Mouse (Mus musculus) heart, postnatal 0 days (tissue): ENCODE measurements around the gene Nelfe. TPM values are rescaled to one million over a fixed set of nuclear protein-coding genes. Genes with fewer than 3 reads are reported as not detected.
"Not testable (repeated sequence)": the region's sequence is repeated elsewhere in the genome, so short reads cannot be mapped to it uniquely, and the experiment has no call there.

Experiments used
- ATAC-seq: fragments of 200-750 bp; cut with Nextera tagmentation; 2 replicates; pipeline ENCODE4 v1.8.0; 2017; ENCODE audit warnings: low read depth, moderate number of reproducible peaks, moderate library complexity; ENCODE audit not compliant: insufficient read depth
- DNase-seq: peaks from one replicate; pipeline ENCODE4 v3.0.0-alpha.2; 2016; ENCODE audit warnings: low spot score
- H3K27ac ChIP-seq: fragments of 300-500 bp; sonication (generic); 2 replicates; pipeline ENCODE4 v1.5.1; 2014; ENCODE audit warnings: low read depth, mild to moderate bottlenecking
- H3K27me3 ChIP-seq: fragments of 300-500 bp; sonication (generic); 2 replicates; pipeline ENCODE4 v1.6.1; 2014; ENCODE audit warnings: low read length, mixed read lengths; ENCODE audit not compliant: control insufficient read depth, insufficient read depth
- H3K36me3 ChIP-seq: fragments of 300-500 bp; sonication (generic); replicated peaks from 2 replicates; pipeline ENCODE4 v1.6.1; 2014; ENCODE audit warnings: low read length, mixed read lengths; ENCODE audit not compliant: control insufficient read depth, insufficient read depth
- H3K4me1 ChIP-seq: fragments of 300-500 bp; sonication (generic); 2 replicates; pipeline ENCODE4 v1.6.1; 2014; ENCODE audit warnings: antibody characterized with exemption; ENCODE audit not compliant: control insufficient read depth, insufficient read depth
- H3K4me2 ChIP-seq: fragments of 300-500 bp; sonication (generic); 2 replicates; pipeline ENCODE4 v1.6.1; 2014; ENCODE audit warnings: low read depth, mild to moderate bottlenecking, low read length, moderate library complexity
- H3K4me3 ChIP-seq: fragments of 300-500 bp; sonication (generic); 2 replicates; pipeline ENCODE4 v1.5.1; 2014; ENCODE audit warnings: low read depth, low read length
- H3K9ac ChIP-seq: fragments of 300-500 bp; sonication (generic); replicated peaks from 2 replicates; pipeline ENCODE4 v1.6.1; 2014; ENCODE audit warnings: low read depth, low read length, mixed read lengths
- H3K9me3 ChIP-seq: fragments of 300-500 bp; sonication (generic); replicated peaks from 2 replicates; pipeline ENCODE4 v1.6.1; 2016; ENCODE audit warnings: low read length; ENCODE audit not compliant: control insufficient read depth
- CTCF ChIP-seq: IDR thresholded peaks from 2 replicates; pipeline ENCODE4 v1.5.1; 2016; ENCODE audit warnings: antibody characterized with exemption, control low read depth, low read depth
- EP300 ChIP-seq: IDR thresholded peaks from 2 replicates; pipeline ENCODE4 v1.6.1; 2016; ENCODE audit warnings: antibody characterized with exemption, low read depth
- WGBS: fragments of 180-500 bp; shearing (Covaris S2); extraction: QIAGEN DNeasy Blood & Tissue Kit; methylation state at CpG from one replicate; pipeline ENCODE4 v1.1.7; 2014; 5-methylcytosine and 5-hydroxymethylcytosine counted together
- polyA plus RNA-seq: library from polyadenylated mRNA; unstranded; fragments of >200 nt; fragmentation: Nextera tagmentation; extraction: Ambion mirVana; gene quantifications from 2 replicates; pipeline ENCODE4 v1.2.1, GENCODE M21; 2015
- total RNA-seq: library from RNA; depleted of rRNA; stranded (reverse); fragments of >200 nt; gene quantifications from 2 replicates; pipeline ENCODE4 v1.2.3, GENCODE M21; 2014; ENCODE audit warnings: low replicate concordance; rRNA removed

The Nelfe gene
- total RNA-seq (22.9 and 39.8 TPM in 2 replicates), polyA plus RNA-seq (36.3 and 39.9 TPM in 2 replicates)

DNA sequence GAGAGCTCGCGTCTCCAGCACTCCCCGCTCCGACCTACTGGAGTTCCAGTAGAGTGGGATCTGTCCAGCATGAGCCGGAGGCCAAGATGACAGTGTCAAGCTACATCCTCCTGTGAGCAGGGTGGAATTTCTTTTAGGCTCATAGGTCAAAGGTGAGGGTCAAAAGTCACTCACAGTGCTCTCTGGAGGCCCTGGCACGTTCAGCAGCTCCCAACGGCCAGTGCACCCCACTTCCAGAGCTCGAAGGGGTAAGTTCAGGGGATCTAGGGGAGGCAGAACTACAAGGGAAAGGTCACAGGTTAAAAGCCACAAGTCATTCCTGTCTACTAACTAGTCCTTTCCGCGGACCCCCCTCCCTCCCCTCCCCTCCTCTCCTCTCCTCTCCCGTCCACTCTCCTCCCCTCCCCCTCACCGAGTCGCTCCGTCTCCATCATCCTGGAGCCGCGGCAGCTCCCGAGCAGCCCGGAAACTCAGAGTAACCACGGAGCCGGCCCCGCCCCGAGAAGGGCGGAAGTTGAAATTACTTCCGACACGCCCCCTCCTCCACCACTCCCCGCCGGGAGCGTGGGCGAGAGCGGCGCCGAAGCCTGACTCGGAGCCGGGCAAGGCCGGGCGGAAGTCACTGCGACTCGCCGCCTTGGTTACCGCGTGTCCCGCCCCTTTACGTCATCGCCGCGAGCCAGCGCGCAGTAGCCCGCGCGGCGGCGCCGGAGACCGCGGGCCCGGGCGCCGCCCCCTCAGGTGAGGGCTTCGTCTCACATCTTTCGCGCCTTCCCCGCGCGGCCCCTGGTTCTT lies at the start of gene Nelfe, which contains the start of gene Skiv2l:
Nelfe (plus strand) TSS at position 670 of the 795 bp plus-strand sequence.
Skiv2l (minus strand) TSS at position 489 of the 795 bp plus-strand sequence.
- Histone ChIP-seq H3K9ac (peak within 1 kb of the TSS; percentile 75), H3K27me3 (no peaks in the 10 kb centered on the region), H3K9me3 (no peaks in the 10 kb centered on the region), H3K27ac (peak within 1 kb of the TSS; percentile 40; the same call in 1 of the 2 replicates), H3K4me3 (peak within 1 kb of the TSS; percentile 84), H3K4me2 (peak within 1 kb of the TSS; percentile 96), H3K4me1 (peaks cover 13% of the 10 kb centered on the region), H3K36me3 (peaks cover 52% of the 10 kb centered on the region)
- WGBS, result under 1% methylated on average over 62 of the region's 65 CpGs
- peak; percentile 96 for DNase-seq
- TF ChIP-seq CTCF (no peak), EP300 (peak; percentile 19; the same call in 1 of the 2 replicates)
- ATAC-seq, result peak; percentile 98

GRCm38 (mm10) chr17:34800781-34801305 lies 49.3 kb upstream of the Nelfe start:
- H3K27me3 ChIP-seq, H3K4me2 ChIP-seq, DNase-seq, H3K4me1 ChIP-seq, H3K36me3 ChIP-seq, H3K9me3 ChIP-seq, ATAC-seq, H3K27ac ChIP-seq, H3K4me3 ChIP-seq, H3K9ac ChIP-seq: not testable (repeated sequence)
- WGBS, result 88% methylated on average over 16 of the region's 16 CpGs

GRCm38 (mm10) chr17:34802756-34803155 lies 47.4 kb upstream of the Nelfe start:
- not testable (repeated sequence) for H3K9ac ChIP-seq, H3K9me3 ChIP-seq, H3K4me1 ChIP-seq, DNase-seq, H3K4me3 ChIP-seq, H3K36me3 ChIP-seq, H3K27ac ChIP-seq, H3K27me3 ChIP-seq, ATAC-seq, H3K4me2 ChIP-seq
- WGBS, result 76% methylated on average over 9 of the region's 9 CpGs

- H3K27ac ChIP-seq, H3K9me3 ChIP-seq, DNase-seq, ATAC-seq, H3K36me3 ChIP-seq, H3K4me3 ChIP-seq, H3K9ac ChIP-seq, H3K4me2 ChIP-seq, H3K27me3 ChIP-seq, H3K4me1 ChIP-seq: not testable (repeated sequence)
- WGBS, result 87% methylated on average over 6 of the region's 6 CpGs
These were observed 46.8 kb upstream of the Nelfe start for GRCm38 (mm10) chr17:34803367-34803766.

DNA sequence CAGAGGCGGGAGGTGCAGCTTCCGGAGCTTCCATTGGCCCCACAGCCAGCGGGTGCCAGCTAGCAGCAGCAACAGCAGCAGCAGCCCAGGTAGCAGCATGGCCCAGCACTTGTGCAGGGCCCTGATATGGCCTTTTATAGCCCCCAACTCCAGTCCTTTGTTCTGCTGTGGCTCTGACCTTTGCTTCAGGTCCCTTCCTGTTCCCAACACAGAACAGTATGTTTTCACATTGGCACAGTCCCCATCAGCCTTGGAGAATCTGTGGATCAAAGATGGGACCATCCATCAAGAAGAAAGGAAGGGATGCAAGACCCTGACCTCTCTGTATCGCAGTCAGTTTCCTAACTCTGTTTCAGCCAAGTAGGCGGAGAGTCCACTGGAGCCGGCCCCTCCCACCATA lies 45.9 kb upstream of the Nelfe start, which contains the start of gene Cyp21a1:
Cyp21a1 (minus strand) TSS at position 261 of the 400 bp plus-strand sequence.
- H3K27me3 ChIP-seq, H3K4me3 ChIP-seq, H3K4me2 ChIP-seq, DNase-seq, H3K9me3 ChIP-seq, H3K9ac ChIP-seq, H3K4me1 ChIP-seq, H3K36me3 ChIP-seq, ATAC-seq, H3K27ac ChIP-seq: not testable (repeated sequence)
- WGBS, result 83% methylated on average over 2 of the region's 6 CpGs
